ENCODE assay signal across 13 mouse cellular contexts in the genomic region with DNA sequence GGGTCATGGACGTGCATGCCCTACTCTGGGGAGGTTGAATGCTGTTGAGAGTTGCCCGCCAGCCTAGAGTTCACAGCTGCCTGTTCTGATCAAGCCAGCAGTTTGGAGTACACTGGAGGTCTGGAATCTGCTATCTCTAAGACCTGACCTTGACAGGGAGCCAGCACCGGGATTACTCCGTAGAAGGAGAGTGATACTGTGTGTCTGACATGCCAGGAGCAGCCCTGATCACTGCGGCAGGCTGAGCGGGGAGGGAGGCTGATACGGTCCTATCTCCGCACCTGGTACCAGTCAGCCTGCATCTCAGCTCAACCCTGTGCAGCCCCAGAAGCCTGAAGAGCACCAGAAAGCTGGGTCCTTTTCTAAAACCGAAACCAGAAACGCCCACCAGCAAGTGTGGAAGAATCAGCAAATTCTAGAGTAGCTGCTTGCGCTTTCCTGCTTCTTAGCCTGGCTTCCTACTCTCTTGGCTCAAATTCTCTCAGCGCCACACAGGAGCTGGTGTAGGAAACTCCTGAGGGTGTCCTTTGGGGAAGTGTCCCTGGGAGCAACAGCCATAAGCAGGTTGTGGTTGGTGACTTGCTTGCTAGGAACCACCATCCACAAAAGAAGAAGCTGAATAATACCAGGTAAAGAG.
DNase-seq lines count a peak whose midpoint lies in the region; ATAC-seq lines count a peak whose summit lies in the region.
"Had no signal": no experiment of that assay in that cellular context is flagged by ENCODE, and none has a peak within 500 bp of the region (broad histone marks: within the 10 kb centered on the region; RNA-seq: fewer than 3 reads in every experiment).

No protein-coding gene starts in this region.

- no peaks in the 10 kb centered on the region for H3K36me3 ChIP-seq in heart, embryonic 13.5 days
- H3K36me3 ChIP-seq: hindbrain, embryonic 10.5 days had no signal

- H3K27ac ChIP-seq in heart, embryonic 13.5 days (replicated peaks), result peak overlapping the region; percentile 36
- H3K27ac ChIP-seq: hindbrain, embryonic 10.5 days; liver, embryonic 14.5 days had no signal

- ATAC-seq in heart, embryonic 13.5 days (ENCODE audit: extremely low read depth, insufficient number of reproducible peaks, low FRiP score, low TSS enrichment), result peak; percentile 69; the same call in 1 of the 2 replicates

- 0 out of 2 replicates have a peak overlapping the region, but pooled peaks have one; percentile 1 for H3K4me3 ChIP-seq in heart, embryonic 13.5 days
- H3K4me3 ChIP-seq: hindbrain, embryonic 10.5 days had no signal

- 0 out of 2 replicates have a peak overlapping the region, but pooled peaks have one; percentile 8 for H3K9ac ChIP-seq in heart, embryonic 13.5 days
- H3K9ac ChIP-seq: liver, embryonic 14.5 days had no signal

- no peaks in the 10 kb centered on the region for H3K9me3 ChIP-seq in heart, embryonic 13.5 days
- H3K9me3 ChIP-seq: hindbrain, embryonic 10.5 days had no signal

- peak overlapping the region; percentile 49 for H3K4me2 ChIP-seq in heart, embryonic 13.5 days

- peak; percentile 94 for DNase-seq in heart, adult 11 months
- no peak for DNase-seq in heart, postnatal 25 days (ENCODE audit: low spot score)
- peak; percentile 69 for DNase-seq in ovary, postnatal 36 days (ENCODE audit: low spot score)
- DNase-seq in ovary, postnatal 10 days (ENCODE audit: low spot score), result no peak
- DNase-seq in testis, postnatal 10 days (ENCODE audit: low spot score), result peak; percentile 62
- DNase-seq in thymus, postnatal 4 days, result no peak
- no peak for DNase-seq in embryo, embryonic 10 days (ENCODE audit: low spot score)
- DNase-seq: cerebellum, adult 8-10 months; kidney, adult 2 months; thymus, adult 18-20 months had no signal

- 0 out of 2 replicates have a peak, but pooled peaks cover 7% of the 10 kb centered on the region for H3K27me3 ChIP-seq in heart, embryonic 13.5 days (replicated peaks)

- intact Hi-C loops in heart, postnatal 25 days (cut with DNase I), result no loop called here

- WGBS in heart, embryonic 13.5 days, result 34% methylated on average over 12 of the region's 12 CpGs

- peaks cover 18% of the 10 kb centered on the region for H3K4me1 ChIP-seq in heart, embryonic 13.5 days

Comparison
In these comparisons a context has a peak if more than half of its experiments do, and no peak if none do; other contexts are left out.
1. DNase-seq: peak in heart, adult 11 months (single experiment), ovary, postnatal 36 days (single experiment) and testis, postnatal 10 days (single experiment); none in heart, postnatal 25 days (single experiment), ovary, postnatal 10 days (single experiment), thymus, postnatal 4 days (single experiment) and embryo, embryonic 10 days (single experiment).